Comparison of ENCODE assay signal across 8 mouse cellular contexts in the genomic region with DNA sequence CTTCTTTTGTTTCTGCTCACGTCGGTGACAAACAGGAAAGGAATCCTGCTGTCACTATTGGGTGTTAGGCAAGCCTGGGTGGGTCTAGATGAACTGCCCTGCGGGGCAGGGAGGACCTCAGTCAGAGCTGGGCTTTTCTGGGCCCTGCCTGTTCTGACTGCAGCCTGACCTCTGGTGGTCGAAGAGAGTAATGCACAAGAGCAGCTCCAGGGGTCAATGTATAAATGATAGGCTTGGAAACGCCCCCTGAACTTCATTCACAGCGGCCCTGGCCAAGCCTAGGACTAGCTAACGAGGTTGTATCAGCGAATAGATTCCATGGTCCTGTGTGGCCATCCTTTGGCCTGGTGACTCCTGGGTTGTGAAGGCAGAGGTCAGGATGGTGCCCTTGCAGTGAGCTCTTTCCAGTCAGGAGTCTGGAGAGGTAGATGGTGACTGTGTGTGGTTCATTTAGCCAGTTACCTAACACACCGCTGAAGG. TPM values are rescaled to one million over a fixed set of nuclear protein-coding genes. Genes with fewer than 3 reads are reported as not detected.
DNase-seq lines count a peak whose midpoint lies in the region; ATAC-seq and TF ChIP-seq lines count a peak whose summit lies in the region.

No protein-coding gene starts in this region.

- 11% methylated on average over 9 of the region's 9 CpGs for WGBS in hindbrain, postnatal 0 days

- no peak overlapping the region for H3K4me3 ChIP-seq in hindbrain, postnatal 0 days (ENCODE audit: low read length)

- no peaks in the 10 kb centered on the region for H3K36me3 ChIP-seq in hindbrain, postnatal 0 days (ENCODE audit: insufficient read depth, low read length)

- H3K9ac ChIP-seq in hindbrain, postnatal 0 days (replicated peaks; ENCODE audit: low read length) = no peak overlapping the region

- DNase-seq in ZHBTc4 (ENCODE audit: low read depth, low spot score) = peak; percentile 94
- DNase-seq in cerebellum, postnatal 4 days (ENCODE audit: low spot score in 2 of 2) = peak; percentile 74 to 81
- DNase-seq in gastrocnemius, adult 8-10 months (ENCODE audit: low spot score in 2 of 2) = peak; percentile 70 to 75
- DNase-seq in hindbrain, postnatal 0 days (ENCODE audit: low spot score) = peak; percentile 83
- DNase-seq in left cerebral cortex, adult 11 months (ENCODE audit: low spot score) = peak; percentile 57
- DNase-seq in retina, postnatal 7 days (ENCODE audit: low read depth, low spot score) = peak; percentile 68
- peak; percentile 74 to 77 for DNase-seq in urinary bladder, adult 18-20 months (ENCODE audit: low spot score in 2 of 2)

- H3K27me3 ChIP-seq in hindbrain, postnatal 0 days (ENCODE audit: insufficient read depth, low read length) = no peaks in the 10 kb centered on the region

- peaks cover 3% of the 10 kb centered on the region; the same call in 1 of the 2 replicates for H3K9me3 ChIP-seq in hindbrain, postnatal 0 days (ENCODE audit: low read length)

- no peaks in the 10 kb centered on the region for H3K4me1 ChIP-seq in hindbrain, postnatal 0 days (ENCODE audit: insufficient read depth, low read length)

- peak; percentile 71 for ATAC-seq in hindbrain, postnatal 0 days
- peak; percentile 72 for ATAC-seq in megakaryocyte, adult 5-6 weeks (ENCODE audit: poor library complexity, severe bottlenecking)

- no peak overlapping the region for H3K27ac ChIP-seq in hindbrain, postnatal 0 days

- TF ChIP-seq CTCF in hindbrain, postnatal 0 days (IDR thresholded peaks at IDR 0.05; ENCODE audit: low read depth) = peak; percentile 92

- H3K4me2 ChIP-seq in hindbrain, postnatal 0 days (ENCODE audit: low read depth, low read length) = no peak overlapping the region

RNA-seq across cellular contexts. Expression of gene Actr10, which starts 27.4 kb away (rescaled TPM):
- total RNA-seq in gastrocnemius, adult 8-10 months (2022) = 100 to 1,000 TPM in 1 of 4 experiments, 10 to 100 TPM in 3; 91.7 to 107 (median 95.3) TPM
- total RNA-seq in hindbrain, postnatal 0 days (2014; rRNA removed) = 111 and 123 TPM in 2 replicates
- polyA plus RNA-seq in hindbrain, postnatal 0 days (2015; fragmentation: Nextera tagmentation; extraction: Ambion mirVana) = 173 and 176 TPM in 2 replicates
- total RNA-seq in megakaryocyte, adult 5-6 weeks (2015) = 109 and 153 TPM in 2 replicates
- total RNA-seq in megakaryocyte, adult 5-6 weeks (2017) = 54.0 and 81.4 TPM in 2 replicates
